ENCODE assay signal across 21 mouse cellular contexts in the genomic region with DNA sequence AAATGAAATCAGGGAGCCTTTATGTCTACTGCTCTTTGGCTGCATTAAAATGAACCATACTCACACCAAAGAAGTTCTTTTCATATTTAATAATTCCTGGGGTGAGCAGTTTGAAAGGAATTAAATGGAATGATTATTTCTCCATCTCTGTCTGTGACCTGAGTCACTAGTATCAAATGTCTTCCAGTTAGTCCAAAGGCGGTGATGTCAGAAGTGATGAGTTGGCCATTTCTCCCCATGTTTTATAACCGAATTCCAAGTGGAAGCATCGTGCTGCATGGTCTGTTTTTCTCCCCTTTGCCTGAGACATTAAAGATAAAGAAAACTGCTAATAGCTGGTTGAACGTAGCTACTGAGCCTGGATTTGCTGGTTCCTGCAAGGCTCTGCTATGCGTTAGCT.
"Had no signal": no experiment of that assay in that cellular context is flagged by ENCODE, and none has a peak within 500 bp of the region (broad histone marks: within the 10 kb centered on the region; RNA-seq: fewer than 3 reads in every experiment).

No protein-coding gene starts in this region.

- H3K36me3 ChIP-seq: limb, embryonic 15.5 days; midbrain, embryonic 12.5 days; midbrain, embryonic 15.5 days; neural tube, embryonic 12.5 days; neural tube, embryonic 15.5 days; stomach, embryonic 15.5 days had no signal

- H3K4me3 ChIP-seq: layer of hippocampus, adult 2 months; limb, embryonic 15.5 days; midbrain, embryonic 12.5 days; midbrain, embryonic 15.5 days; neural tube, embryonic 12.5 days; neural tube, embryonic 15.5 days; stomach, embryonic 15.5 days had no signal

- H3K4me2 ChIP-seq: limb, embryonic 15.5 days; liver, embryonic 11.5 days; lung, embryonic 14.5 days; midbrain, embryonic 12.5 days; midbrain, embryonic 15.5 days; neural tube, embryonic 12.5 days; stomach, embryonic 15.5 days had no signal

- ATAC-seq: liver, postnatal 0 days; lung, postnatal 0 days; midbrain, embryonic 15.5 days had no signal

- H3K27me3 ChIP-seq: limb, embryonic 15.5 days; midbrain, embryonic 12.5 days; midbrain, embryonic 15.5 days; neural tube, embryonic 12.5 days; neural tube, embryonic 15.5 days; stomach, embryonic 15.5 days had no signal

- H3K9ac ChIP-seq: limb, embryonic 15.5 days; liver, embryonic 14.5 days; liver, postnatal 0 days; lung, embryonic 14.5 days; midbrain, embryonic 12.5 days; midbrain, embryonic 15.5 days; neural tube, embryonic 12.5 days; neural tube, embryonic 15.5 days; stomach, embryonic 15.5 days had no signal

- H3K27ac ChIP-seq: kidney, postnatal 0 days; layer of hippocampus, adult 2 months; liver, embryonic 14.5 days; macrophage; midbrain, embryonic 12.5 days; midbrain, embryonic 15.5 days; neural tube, embryonic 12.5 days; neural tube, embryonic 15.5 days; stomach, embryonic 15.5 days had no signal

- DNase-seq: kidney, postnatal 25 days; layer of hippocampus, adult 9-11 months; liver, postnatal 0 days; lung, embryonic 14.5 days; right cerebral cortex, adult 18-20 months; right cerebral cortex, postnatal 14 days; right cerebral cortex, postnatal 4 days; spleen, adult 18-20 months; thymus, postnatal 25 days had no signal

- H3K4me1 ChIP-seq: limb, embryonic 15.5 days; midbrain, embryonic 12.5 days; midbrain, embryonic 15.5 days; neural tube, embryonic 12.5 days; neural tube, embryonic 15.5 days; stomach, embryonic 15.5 days had no signal

- H3K9me3 ChIP-seq: limb, embryonic 15.5 days; midbrain, embryonic 12.5 days; midbrain, embryonic 15.5 days; neural tube, embryonic 12.5 days; neural tube, embryonic 15.5 days; stomach, embryonic 15.5 days had no signal
